Mouse (Mus musculus) cerebellum, adult 11 months (tissue): ENCODE results near the gene Fnip2.

Source experiments
- DNase-seq: peaks from one replicate; pipeline ENCODE4 v3.0.0; 2022

The Fnip2 gene

GRCm38 (mm10) chr3:79527921-79528320, 39.7 kb downstream of the Fnip2 start:
- no peak for DNase-seq

- no peak for DNase-seq
Measured at GRCm38 (mm10) chr3:79527521-79527920, 40.1 kb downstream of the Fnip2 start.

GRCm38 (mm10) chr3:79523349-79523748, 44.2 kb downstream of the Fnip2 start:
- no peak for DNase-seq

- DNase-seq = no peak
Measured at GRCm38 (mm10) chr3:79519862-79520261, 47.7 kb downstream of the Fnip2 start.

GRCm38 (mm10) chr3:79518761-79519527, 48.7 kb downstream of the Fnip2 start:
- DNase-seq = peak; percentile 67

- DNase-seq = peak; percentile 61
Measured at GRCm38 (mm10) chr3:79517884-79518591, 49.6 kb downstream of the Fnip2 start.

- DNase-seq = no peak
Measured at GRCm38 (mm10) chr3:79516958-79517357, 50.6 kb downstream of the Fnip2 start.

GRCm38 (mm10) chr3:79516099-79516920, 51.3 kb downstream of the Fnip2 start:
- peak; percentile 71 for DNase-seq

- no peak for DNase-seq
Measured at GRCm38 (mm10) chr3:79514304-79514703, 53.3 kb downstream of the Fnip2 start.

GRCm38 (mm10) chr3:79501166-79501728, 66.3 kb downstream of the Fnip2 start:
- DNase-seq = no peak

- DNase-seq = no peak
Measured at GRCm38 (mm10) chr3:79500279-79500678, 67.3 kb downstream of the Fnip2 start.

GRCm38 (mm10) chr3:79496668-79497067, 70.9 kb downstream of the Fnip2 start:
- DNase-seq = no peak

GRCm38 (mm10) chr3:79495151-79495550, 72.4 kb downstream of the Fnip2 start:
- no peak for DNase-seq

- DNase-seq = no peak
Measured at GRCm38 (mm10) chr3:79494028-79494427, 73.6 kb downstream of the Fnip2 start.

GRCm38 (mm10) chr3:79493064-79493463, 74.5 kb downstream of the Fnip2 start:
- no peak for DNase-seq

- DNase-seq = no peak
Measured at GRCm38 (mm10) chr3:79491614-79492013, 76.0 kb downstream of the Fnip2 start.

- no peak for DNase-seq
Measured at GRCm38 (mm10) chr3:79490102-79490501, 77.5 kb downstream of the Fnip2 start.

GRCm38 (mm10) chr3:79488025-79488424, 79.6 kb downstream of the Fnip2 start:
- DNase-seq = no peak

- no peak for DNase-seq
Measured at GRCm38 (mm10) chr3:79484286-79485063, 83.1 kb downstream of the Fnip2 start.

GRCm38 (mm10) chr3:79478880-79479279, 88.7 kb downstream of the Fnip2 start:
- DNase-seq = no peak

- no peak for DNase-seq
Measured at GRCm38 (mm10) chr3:79478400-79478799, 89.2 kb downstream of the Fnip2 start.

- peak; percentile 41 for DNase-seq
Measured at GRCm38 (mm10) chr3:79475980-79476379, 91.6 kb downstream of the Fnip2 start.
